In genomic region chr4:140581341-140581729, GRCm38 (mm10) we compare ENCODE assay signal across 11 mouse cellular contexts.
A peak's percentile ranks its signal among the peaks of the same experiment; 100 is the strongest.
DNase-seq lines count a peak whose midpoint lies in the region; ATAC-seq and TF ChIP-seq lines count a peak whose summit lies in the region.
"Had no signal": no experiment of that assay in that cellular context is flagged by ENCODE, and none has a peak within 500 bp of the region (broad histone marks: within the 10 kb centered on the region; RNA-seq: fewer than 3 reads in every experiment).

No protein-coding gene starts in this region.

- peak overlapping the region; percentile 22; the same call in 1 of the 2 replicates for H3K27ac ChIP-seq in forebrain, embryonic 10.5 days
- no peak overlapping the region for H3K27ac ChIP-seq in forebrain, embryonic 15.5 days (replicated peaks)
- H3K27ac ChIP-seq in kidney, embryonic 14.5 days (ENCODE audit: low read depth, low read length): no peak overlapping the region
- peak overlapping the region; percentile 88 for H3K27ac ChIP-seq in heart, postnatal 0 days (ENCODE audit: low read depth)

- H3K4me1 ChIP-seq in forebrain, embryonic 10.5 days: peaks cover 8% of the 10 kb centered on the region
- 0 out of 2 replicates have a peak, but pooled peaks cover 9% of the 10 kb centered on the region for H3K4me1 ChIP-seq in forebrain, embryonic 15.5 days
- no peaks in the 10 kb centered on the region for H3K4me1 ChIP-seq in kidney, embryonic 14.5 days (ENCODE audit: control insufficient read depth, insufficient read depth, low read length)
- peaks cover 22% of the 10 kb centered on the region for H3K4me1 ChIP-seq in heart, postnatal 0 days (ENCODE audit: control insufficient read depth, insufficient read depth)

- no peaks in the 10 kb centered on the region for H3K27me3 ChIP-seq in forebrain, embryonic 10.5 days (ENCODE audit: poor library complexity, severe bottlenecking)
- no peaks in the 10 kb centered on the region for H3K27me3 ChIP-seq in forebrain, embryonic 15.5 days
- H3K27me3 ChIP-seq in kidney, embryonic 14.5 days (ENCODE audit: control insufficient read depth, insufficient read depth, low read length): no peaks in the 10 kb centered on the region
- H3K27me3 ChIP-seq in heart, postnatal 0 days (ENCODE audit: control insufficient read depth, insufficient read depth, low read length): no peaks in the 10 kb centered on the region

- peaks cover 100% of the 10 kb centered on the region for H3K36me3 ChIP-seq in forebrain, embryonic 10.5 days (replicated peaks)
- peaks cover 48% of the 10 kb centered on the region for H3K36me3 ChIP-seq in forebrain, embryonic 15.5 days
- peaks cover 38% of the 10 kb centered on the region for H3K36me3 ChIP-seq in kidney, embryonic 14.5 days (ENCODE audit: control insufficient read depth, insufficient read depth, low read length)
- H3K36me3 ChIP-seq in heart, postnatal 0 days (replicated peaks; ENCODE audit: control insufficient read depth, insufficient read depth, low read length): peaks cover 37% of the 10 kb centered on the region

- H3K4me2 ChIP-seq in forebrain, embryonic 15.5 days (replicated peaks): no peak overlapping the region
- no peak overlapping the region for H3K4me2 ChIP-seq in kidney, embryonic 14.5 days (replicated peaks; ENCODE audit: low read depth, low read length)
- H3K4me2 ChIP-seq in heart, postnatal 0 days (ENCODE audit: low read depth, low read length): peak overlapping the region; percentile 56
- H3K4me2 ChIP-seq: midbrain, embryonic 11.5 days had no signal

- DNase-seq in forebrain, embryonic 10.5 days (ENCODE audit: extremely low spot score, low spot score): no peak
- DNase-seq in kidney, postnatal 25 days: no peak
- peak; percentile 25 for DNase-seq in 416B (ENCODE audit: low read depth)
- DNase-seq in heart, postnatal 0 days (ENCODE audit: low spot score): no peak
- DNase-seq in frontal cortex, postnatal 14 days (ENCODE audit: low spot score in 2 of 2): no peak
- DNase-seq: spleen, adult 18-20 months; thymus, postnatal 4 days had no signal

- ATAC-seq in forebrain, embryonic 15.5 days (replicated peaks): no peak
- ATAC-seq in kidney, embryonic 14.5 days (ENCODE audit: low FRiP score, low TSS enrichment): peak; percentile 25; the same call in 1 of the 2 replicates
- ATAC-seq in heart, postnatal 0 days (ENCODE audit: insufficient read depth, low read depth): no peak
- ATAC-seq in activated CD4-positive, CD25-positive, alpha-beta regulatory T cell, adult 4 months: no peak

- no peak for TF ChIP-seq EP300 in heart, postnatal 0 days (IDR thresholded peaks at IDR 0.05; ENCODE audit: low read depth)

- no peaks in the 10 kb centered on the region for H3K9me3 ChIP-seq in forebrain, embryonic 10.5 days
- no peaks in the 10 kb centered on the region for H3K9me3 ChIP-seq in forebrain, embryonic 15.5 days
- H3K9me3 ChIP-seq in kidney, embryonic 14.5 days (ENCODE audit: control insufficient read depth, low read length): no peaks in the 10 kb centered on the region
- H3K9me3 ChIP-seq in heart, postnatal 0 days (replicated peaks; ENCODE audit: control insufficient read depth, low read length): no peaks in the 10 kb centered on the region

- 88% methylated on average over 16 of the region's 16 CpGs for WGBS in forebrain, embryonic 10.5 days
- 81% methylated on average over 16 of the region's 16 CpGs for WGBS in forebrain, embryonic 15.5 days
- 82% methylated on average over 16 of the region's 16 CpGs for WGBS in kidney, embryonic 14.5 days
- WGBS in heart, postnatal 0 days: 44% methylated on average over 15 of the region's 16 CpGs

- TF ChIP-seq CTCF in heart, postnatal 0 days (IDR thresholded peaks at IDR 0.05; ENCODE audit: low read depth): no peak

- no peak overlapping the region for H3K9ac ChIP-seq in forebrain, embryonic 15.5 days (replicated peaks)
- H3K9ac ChIP-seq in kidney, embryonic 14.5 days (ENCODE audit: low read depth, low read length): no peak overlapping the region
- peak overlapping the region; percentile 40 for H3K9ac ChIP-seq in heart, postnatal 0 days (replicated peaks; ENCODE audit: low read depth, low read length)

- H3K4me3 ChIP-seq in forebrain, embryonic 10.5 days: no peak overlapping the region
- H3K4me3 ChIP-seq in forebrain, embryonic 15.5 days: no peak overlapping the region
- H3K4me3 ChIP-seq in kidney, embryonic 14.5 days (ENCODE audit: low read length): no peak overlapping the region
- peak overlapping the region; percentile 36 for H3K4me3 ChIP-seq in heart, postnatal 0 days (ENCODE audit: low read depth, low read length)

Comparison
In these comparisons a context has a peak if more than half of its experiments do, and no peak if none do; other contexts are left out.
1. H3K27ac ChIP-seq: peak in forebrain, embryonic 10.5 days (single experiment) and heart, postnatal 0 days (single experiment); none in forebrain, embryonic 15.5 days (single experiment) and kidney, embryonic 14.5 days (single experiment).